Mouse (Mus musculus): ENCODE measurements at regions not wholly inside any gene's neighbourhood (a gene's known extent, or its start where the extent isn't known, plus 50 kb on each side); places are given as distances from the start of the nearest gene placed in this dataset.
A peak's percentile ranks its signal among the peaks of the same experiment; 100 is the strongest.
"Not testable (repeated sequence)": the region's sequence is repeated elsewhere in the genome, so short reads cannot be mapped to it uniquely, and the experiment has no call there.

GRCm38 (mm10) chr13:5615327-5615726, 246.0 kb upstream of the Klf6 start:
- no peak for DNase-seq

- no peak for DNase-seq
These were observed 233.2 kb upstream of the Klf6 start for GRCm38 (mm10) chr13:5628124-5628523.

GRCm38 (mm10) chr13:5634960-5635359, 226.3 kb upstream of the Klf6 start:
- DNase-seq, result no peak

- DNase-seq, result no peak
These were observed 219.4 kb upstream of the Klf6 start for GRCm38 (mm10) chr13:5641743-5642510.

- DNase-seq, result no peak
These were observed 213.0 kb upstream of the Klf6 start for GRCm38 (mm10) chr13:5648276-5648675.

- DNase-seq, result no peak
These were observed 203.7 kb upstream of the Klf6 start for GRCm38 (mm10) chr13:5657556-5657955.

GRCm38 (mm10) chr13:5666235-5667007, 194.9 kb upstream of the Klf6 start:
- no peak for DNase-seq

- no peak for DNase-seq
These were observed 185.6 kb upstream of the Klf6 start for GRCm38 (mm10) chr13:5675668-5676067.

- no peak for DNase-seq
These were observed 171.2 kb upstream of the Klf6 start for GRCm38 (mm10) chr13:5690124-5690523.

- DNase-seq, result not testable (repeated sequence)
These were observed 170.6 kb upstream of the Klf6 start for GRCm38 (mm10) chr13:5690680-5691079.

- no peak for DNase-seq
These were observed 166.7 kb upstream of the Klf6 start for GRCm38 (mm10) chr13:5694626-5695025.

- not testable (repeated sequence) for DNase-seq
These were observed 165.7 kb upstream of the Klf6 start for GRCm38 (mm10) chr13:5695581-5695980.

- DNase-seq, result no peak
These were observed 164.9 kb upstream of the Klf6 start for GRCm38 (mm10) chr13:5696377-5696776.

GRCm38 (mm10) chr13:5697329-5697728, 164.0 kb upstream of the Klf6 start:
- not testable (repeated sequence) for DNase-seq

- DNase-seq, result no peak
These were observed 159.2 kb upstream of the Klf6 start for GRCm38 (mm10) chr13:5702071-5702470.

- no peak for DNase-seq
These were observed 156.3 kb upstream of the Klf6 start for GRCm38 (mm10) chr13:5704991-5705390.

- DNase-seq, result no peak
These were observed 149.6 kb upstream of the Klf6 start for GRCm38 (mm10) chr13:5711646-5712045.

- DNase-seq, result no peak
These were observed 148.0 kb upstream of the Klf6 start for GRCm38 (mm10) chr13:5713195-5713863.

- DNase-seq, result peak; percentile 19
These were observed 147.1 kb upstream of the Klf6 start for GRCm38 (mm10) chr13:5714191-5714591.

GRCm38 (mm10) chr13:5714793-5715192, 146.5 kb upstream of the Klf6 start:
- DNase-seq, result no peak

GRCm38 (mm10) chr13:5716749-5717148, 144.5 kb upstream of the Klf6 start:
- DNase-seq, result no peak

- no peak for DNase-seq
These were observed 138.0 kb upstream of the Klf6 start for GRCm38 (mm10) chr13:5723319-5723718.

- no peak for DNase-seq
These were observed 136.9 kb upstream of the Klf6 start for GRCm38 (mm10) chr13:5724364-5724763.

All from adrenal gland, postnatal 25 days (tissue).